Mouse (Mus musculus) ES-E14 (cell line): ENCODE data around the gene Gdf7. TPM values are rescaled to one million over a fixed set of nuclear protein-coding genes. Genes with fewer than 3 reads are reported as not detected.

Source experiments
- DNase-seq: peaks from one replicate; pipeline ENCODE4 v3.0.0-alpha.2; 2013; ENCODE audit warnings: low read depth, low spot score
- H3K27ac ChIP-seq: 2 replicates; pipeline ENCODE4 v1.5.1; 2012; ENCODE audit warnings: low read depth, mild to moderate bottlenecking, low read length, moderate library complexity, mixed read lengths; ENCODE audit not compliant: poor library complexity, insufficient read depth, severe bottlenecking
- H3K36me3 ChIP-seq: 2 replicates; pipeline ENCODE4 v1.6.1; 2012; ENCODE audit warnings: mild to moderate bottlenecking, low read length, moderate library complexity, mixed read lengths; ENCODE audit not compliant: control insufficient read depth, poor library complexity, insufficient read depth, severe bottlenecking
- H3K4me1 ChIP-seq, 2 experiments: fragments of 150-350 bp in 1 of 2; sonication (generic) in 1 of 2; 2 replicates each; pipeline ENCODE4 v1.6.1; 2012; ENCODE audit warnings: low read length in 2 of 2, mild to moderate bottlenecking in 1 of 2, mixed read lengths in 1 of 2; ENCODE audit not compliant: control insufficient read depth in 2 of 2, insufficient read depth in 2 of 2, poor library complexity in 1 of 2
- H3K4me3 ChIP-seq, 2 experiments: fragments of 150-350 bp in 1 of 2; sonication (generic) in 1 of 2; 2 replicates each; pipeline ENCODE4 v1.5.1; 2012; ENCODE audit warnings: low read length in 2 of 2, low read depth in 1 of 2, mild to moderate bottlenecking in 1 of 2, mixed read lengths in 1 of 2; ENCODE audit not compliant: insufficient read depth in 1 of 2, poor library complexity in 1 of 2, severe bottlenecking in 1 of 2
- H3K9ac ChIP-seq: 2 replicates; pipeline ENCODE4 v1.6.1; 2012; ENCODE audit warnings: low read depth, mild to moderate bottlenecking, low read length, mixed read lengths; ENCODE audit not compliant: poor library complexity, insufficient read depth, severe bottlenecking
- H3K9me3 ChIP-seq: fragments of 150-350 bp; sonication (generic); 2 replicates; pipeline ENCODE4 v1.6.1; 2012; ENCODE audit warnings: low read depth, mild to moderate bottlenecking, low read length; ENCODE audit not compliant: control insufficient read depth, insufficient read depth
- CHD2 ChIP-seq: IDR thresholded peaks from 2 replicates; pipeline ENCODE4 v1.6.1; 2014; ENCODE audit warnings: mild to moderate bottlenecking, low read depth, low read length, inconsistent platforms
- HCFC1 ChIP-seq: IDR thresholded peaks from 2 replicates; pipeline ENCODE4 v1.6.1; 2012; ENCODE audit warnings: low read length, inconsistent platforms, borderline replicate concordance; ENCODE audit not compliant: insufficient read depth
- MAFK ChIP-seq: IDR thresholded peaks from 2 replicates; pipeline ENCODE4 v1.6.1; 2014; ENCODE audit warnings: mild to moderate bottlenecking, low read depth, low read length, inconsistent platforms; ENCODE audit not compliant: insufficient read depth
- ZC3H11A ChIP-seq: IDR thresholded peaks from 2 replicates; pipeline ENCODE4 v1.6.1; 2012; ENCODE audit warnings: low read depth, mild to moderate bottlenecking, inconsistent platforms, low read length, borderline replicate concordance
- ZNF384 ChIP-seq: IDR thresholded peaks from 2 replicates; pipeline ENCODE4 v1.6.1; 2012; ENCODE audit warnings: low read depth, low read length, inconsistent platforms
- in situ Hi-C, 2 experiments: fragments of 600-800 bp; cut with MboI; formaldehyde crosslinking; loops; one replicate each; pipeline ENCODE4 v1.15.1; 2025; ENCODE audit warnings: low sequenced_read_pairs in 2 of 2, inconsistent platforms in 1 of 2; ENCODE audit not compliant: unreplicated experiment in 2 of 2
- total RNA-seq: library from RNA; depleted of rRNA; stranded (reverse); fragments of 300-350 nt; gene quantifications from 2 replicates; pipeline ENCODE4 v1.2.3, GENCODE M21; 2012

Gene Gdf7
- total RNA-seq, 1 experiment = 0.71 TPM

DNA sequence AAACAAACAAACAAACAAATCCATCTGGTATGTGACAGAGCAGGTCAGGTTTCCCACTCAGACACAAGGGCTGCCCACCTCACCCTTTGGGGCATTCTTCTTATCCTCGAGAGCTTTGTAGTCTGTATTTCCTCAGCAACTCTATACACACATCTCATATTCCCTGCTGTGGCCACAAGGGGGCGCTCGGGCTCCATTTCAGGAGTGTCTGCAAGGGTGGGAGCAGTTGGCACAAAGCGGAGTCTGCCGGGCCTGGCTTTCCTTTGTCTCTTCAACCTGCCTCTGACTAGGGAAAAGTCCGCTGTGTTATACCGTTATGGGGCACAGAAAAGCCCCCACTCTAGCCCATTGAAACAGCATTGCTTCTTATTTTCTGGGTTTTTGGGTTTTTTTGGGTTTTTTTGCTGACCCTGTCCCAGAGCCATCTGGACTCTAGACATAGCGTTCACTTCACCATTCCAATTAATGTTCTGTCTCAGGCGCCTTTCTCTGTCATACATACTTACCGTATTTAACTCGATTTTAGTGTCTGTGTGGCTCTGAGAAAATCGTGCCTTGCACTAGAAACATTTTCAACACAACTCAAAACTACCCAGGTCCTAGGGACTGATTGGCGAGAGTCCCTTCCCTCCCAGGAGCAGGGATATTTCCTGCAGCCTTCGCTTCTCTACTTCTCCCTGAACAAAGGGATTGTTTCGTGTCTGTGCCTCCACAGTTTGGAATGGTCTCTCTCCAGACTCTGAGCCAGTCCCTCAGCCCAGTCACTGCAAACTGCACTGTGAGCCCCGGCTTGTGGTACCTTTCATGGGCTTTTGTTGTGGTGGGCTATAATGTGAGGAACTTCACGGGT lies 25.3 kb upstream of the Gdf7 start:
- Histone ChIP-seq H3K36me3 (peaks cover 38% of the 10 kb centered on the region; the same call in 1 of the 2 replicates), H3K4me1 (peaks cover 0 to 11% of the 10 kb centered on the region in 2 experiments; a peak in 1 of 4 replicates), H3K9ac (no peak overlapping the region), H3K4me3 (no peak overlapping the region), H3K9me3 (no peaks in the 10 kb centered on the region), H3K27ac (no peak overlapping the region)
- DNase-seq = peak; percentile 79
- in situ Hi-C loops = loop anchor here in 1 of 2 experiments (10.0 kb wide), 1 partner anchor 188 kb away; no protein-coding TSS in a partner anchor
- TF ChIP-seq ZC3H11A (peak; percentile 84), ZNF384 (no peak)

DNA sequence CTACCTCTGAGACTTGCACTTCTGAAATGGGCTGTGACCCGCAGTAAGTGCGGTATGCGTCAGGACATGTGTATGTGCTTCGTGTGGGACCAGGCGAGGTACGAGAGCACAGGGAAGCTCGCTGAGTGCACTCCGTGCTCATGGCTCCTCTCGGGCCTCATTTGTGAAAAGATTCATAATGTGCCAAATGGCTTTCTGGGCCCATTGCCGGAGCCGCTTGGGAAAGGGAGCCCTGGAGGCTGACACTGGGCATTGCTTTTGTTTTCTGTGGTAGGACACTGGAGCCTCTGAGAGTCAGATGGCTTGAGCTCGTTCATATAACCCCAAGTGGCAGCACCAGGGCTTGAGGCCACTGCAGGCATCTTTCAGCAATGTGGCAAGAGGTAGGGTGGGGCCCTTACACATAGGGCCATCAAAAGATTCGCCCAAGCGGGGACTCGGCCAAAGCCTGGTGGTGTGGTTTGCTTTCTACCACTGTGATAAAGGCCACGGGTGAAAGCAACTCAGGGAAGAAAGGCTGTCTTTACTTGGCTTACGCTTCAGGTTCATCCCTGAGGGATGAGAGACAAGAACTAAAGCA lies 24.3 kb upstream of the Gdf7 start:
- DNase-seq = no peak
- Histone ChIP-seq H3K4me1 (peaks cover 0 to 11% of the 10 kb centered on the region in 2 experiments; a peak in 1 of 4 replicates), H3K9me3 (no peaks in the 10 kb centered on the region), H3K27ac (no peak overlapping the region), H3K4me3 (no peak overlapping the region), H3K36me3 (peaks cover 39% of the 10 kb centered on the region), H3K9ac (no peak overlapping the region)
- no peak for TF ChIP-seq MAFK
- TF ChIP-seq CHD2 = no peak
- no peak for TF ChIP-seq ZC3H11A
- TF ChIP-seq HCFC1 = no peak
- no peak for TF ChIP-seq ZNF384
- in situ Hi-C loops = loop anchor here in 1 of 2 experiments (10.0 kb wide), 1 partner anchor 189 kb away; no protein-coding TSS in a partner anchor

DNA sequence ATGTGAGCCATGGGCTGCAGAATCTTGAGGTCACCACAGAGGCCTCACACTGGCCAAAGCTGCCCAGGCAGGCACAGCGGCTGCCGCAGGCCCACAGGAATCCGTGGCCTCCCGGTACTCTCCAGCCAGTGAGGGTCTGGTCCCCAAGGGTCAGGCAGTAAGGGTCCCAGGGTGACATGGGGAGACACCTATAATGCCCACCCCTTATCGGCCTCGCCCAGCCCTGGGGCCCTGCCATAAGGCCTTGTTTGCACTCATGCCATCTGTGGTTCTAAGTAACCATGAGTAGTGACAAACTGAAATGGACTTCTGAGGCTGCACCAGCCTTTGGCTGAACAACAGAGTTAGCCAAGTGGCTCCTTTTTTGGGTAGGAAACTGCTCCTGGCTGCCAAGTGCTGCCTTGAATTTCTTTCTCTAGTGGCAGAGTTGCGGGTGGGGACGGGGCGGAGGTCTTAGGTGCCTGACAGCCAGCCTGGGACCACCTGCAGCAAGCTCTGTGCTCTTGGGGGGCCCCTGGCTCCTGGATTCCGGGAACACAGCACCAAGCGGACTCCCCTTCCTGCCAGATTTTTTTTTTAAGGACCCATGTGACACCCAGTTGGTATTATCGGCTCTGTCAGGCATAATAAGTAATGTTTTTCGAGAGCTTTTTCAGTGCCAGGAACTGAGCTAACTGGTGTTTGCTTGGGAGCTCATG lies 23.6 kb upstream of the Gdf7 start:
- Histone ChIP-seq H3K9me3 (no peaks in the 10 kb centered on the region), H3K4me3 (no peak overlapping the region; a peak in 1 of 4 replicates), H3K4me1 (peaks cover 0 to 11% of the 10 kb centered on the region in 2 experiments; a peak in 1 of 4 replicates), H3K27ac (no peak overlapping the region), H3K36me3 (peaks cover 42% of the 10 kb centered on the region), H3K9ac (no peak overlapping the region; the same call in 1 of the 2 replicates)
- no peak for DNase-seq
- TF ChIP-seq HCFC1 (no peak), MAFK (no peak), ZNF384 (no peak), ZC3H11A (no peak), CHD2 (no peak)
- in situ Hi-C loops = loop anchor here in 1 of 2 experiments (10.0 kb wide), 1 partner anchor 189 kb away; no protein-coding TSS in a partner anchor

DNA sequence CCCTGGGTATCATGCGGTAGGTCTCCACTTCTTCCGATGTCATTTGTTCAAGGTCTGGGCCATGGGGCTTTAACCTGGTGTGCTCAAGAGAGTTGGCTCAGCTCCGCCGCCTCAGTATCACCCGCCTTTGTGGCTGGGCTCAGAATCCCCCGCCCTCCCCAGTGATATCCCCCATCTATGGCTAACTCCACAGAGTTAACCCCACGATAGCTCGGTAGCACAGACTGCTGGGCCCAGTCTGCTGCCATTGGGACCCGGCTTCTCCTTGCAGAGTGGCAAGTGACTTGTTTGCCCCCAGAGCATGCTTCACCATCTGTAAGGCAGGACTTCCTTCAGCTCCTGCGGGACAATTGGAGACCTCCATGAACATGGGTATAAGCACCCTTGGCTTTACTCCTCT lies 22.3 kb upstream of the Gdf7 start:
- TF ChIP-seq ZC3H11A (no peak), MAFK (no peak), CHD2 (no peak), HCFC1 (no peak), ZNF384 (no peak)
- in situ Hi-C loops = loop anchor here (5.0 to 10.0 kb wide), 2 partner anchors 178 to 191 kb away; partner anchors contain the start of gene Rhob (in 1 of the 2)
- H3K27ac ChIP-seq = no peak overlapping the region
- no peak for DNase-seq
- H3K36me3 ChIP-seq = peaks cover 38% of the 10 kb centered on the region
- peak overlapping the region in 1 of 2 experiments; percentile 15; a peak in 1 of 4 replicates for H3K4me3 ChIP-seq
- no peak overlapping the region for H3K9ac ChIP-seq
- H3K9me3 ChIP-seq = no peaks in the 10 kb centered on the region
- peaks cover 0 to 17% of the 10 kb centered on the region in 2 experiments; a peak in 1 of 4 replicates for H3K4me1 ChIP-seq
